Mouse (Mus musculus): ENCODE results near the gene Trim52. TPM values are rescaled to one million over a fixed set of nuclear protein-coding genes. Genes with fewer than 3 reads are reported as not detected.
"Not testable (repeated sequence)": the region's sequence is repeated elsewhere in the genome, so short reads cannot be mapped to it uniquely, and the experiment has no call there.

Gene Trim52
- total and polyA plus RNA-seq, 3 experiments = not detected

- no peak overlapping the region for H3K27ac ChIP-seq
- TF ChIP-seq EP300 (IDR thresholded peaks at IDR 0.05; ENCODE audit: insufficient read depth, low read depth, low read length) (no peak), CTCF (IDR thresholded peaks at IDR 0.05) (no peak), POLR2A (IDR thresholded peaks at IDR 0.05; ENCODE audit: insufficient read depth, low read depth, low read length) (no peak)
- no peaks in the 10 kb centered on the region for H3K4me1 ChIP-seq (ENCODE audit: control insufficient read depth, insufficient read depth, low read length)
- no peaks in the 10 kb centered on the region for H3K36me3 ChIP-seq (ENCODE audit: control insufficient read depth, insufficient read depth, low read length)
- WGBS = 38% methylated on average over 3 of the region's 3 CpGs
- H3K79me2 ChIP-seq (replicated peaks; ENCODE audit: control insufficient read depth, insufficient read depth, low read length) = no peaks in the 10 kb centered on the region
- no peaks in the 10 kb centered on the region for H3K27me3 ChIP-seq (ENCODE audit: control insufficient read depth, insufficient read depth, low read length)
- intact Hi-C loops (cut with DNase I) = no loop called here
- DNase-seq = peak in 1 of 2 experiments; percentile 5
- H3K9ac ChIP-seq (ENCODE audit: low read depth, low read length) = no peak overlapping the region
- no peak overlapping the region for H3K4me3 ChIP-seq
These were observed 56.3 kb downstream of the Trim52 start for GRCm38 (mm10) chr14:106162331-106162730.

GRCm38 (mm10) chr14:106163196-106163595 lies 57.2 kb downstream of the Trim52 start:
- no peaks in the 10 kb centered on the region for H3K79me2 ChIP-seq (replicated peaks; ENCODE audit: control insufficient read depth, insufficient read depth, low read length)
- no peaks in the 10 kb centered on the region for H3K36me3 ChIP-seq (ENCODE audit: control insufficient read depth, insufficient read depth, low read length)
- intact Hi-C loops (cut with DNase I) = no loop called here
- no peak overlapping the region for H3K4me3 ChIP-seq
- H3K27me3 ChIP-seq (ENCODE audit: control insufficient read depth, insufficient read depth, low read length) = no peaks in the 10 kb centered on the region
- no peak overlapping the region for H3K27ac ChIP-seq
- no peak overlapping the region for H3K9ac ChIP-seq (ENCODE audit: low read depth, low read length)
- H3K4me1 ChIP-seq (ENCODE audit: control insufficient read depth, insufficient read depth, low read length) = no peaks in the 10 kb centered on the region
- no peak for TF ChIP-seq EP300 (IDR thresholded peaks at IDR 0.05; ENCODE audit: insufficient read depth, low read depth, low read length)
- no peak for TF ChIP-seq CTCF (IDR thresholded peaks at IDR 0.05)
- TF ChIP-seq POLR2A (IDR thresholded peaks at IDR 0.05; ENCODE audit: insufficient read depth, low read depth, low read length) = no peak
- DNase-seq = no peak

- H3K9ac ChIP-seq (ENCODE audit: low read depth, low read length); H3K36me3 ChIP-seq (ENCODE audit: control insufficient read depth, insufficient read depth, low read length); H3K4me3 ChIP-seq; H3K27ac ChIP-seq; DNase-seq; H3K79me2 ChIP-seq (replicated peaks; ENCODE audit: control insufficient read depth, insufficient read depth, low read length); H3K4me1 ChIP-seq (ENCODE audit: control insufficient read depth, insufficient read depth, low read length); intact Hi-C loops (cut with DNase I); H3K27me3 ChIP-seq (ENCODE audit: control insufficient read depth, insufficient read depth, low read length): not testable (repeated sequence)
These were observed 57.9 kb downstream of the Trim52 start for GRCm38 (mm10) chr14:106163933-106164332.

GRCm38 (mm10) chr14:106176879-106177278 lies 70.9 kb downstream of the Trim52 start:
- Histone ChIP-seq H3K27me3 (ENCODE audit: control insufficient read depth, insufficient read depth, low read length) (no peaks in the 10 kb centered on the region), H3K27ac (no peak overlapping the region), H3K4me3 (no peak overlapping the region), H3K4me1 (ENCODE audit: control insufficient read depth, insufficient read depth, low read length) (no peaks in the 10 kb centered on the region), H3K79me2 (replicated peaks; ENCODE audit: control insufficient read depth, insufficient read depth, low read length) (no peaks in the 10 kb centered on the region), H3K9ac (ENCODE audit: low read depth, low read length) (no peak overlapping the region), H3K36me3 (ENCODE audit: control insufficient read depth, insufficient read depth, low read length) (no peaks in the 10 kb centered on the region)
- peak in 1 of 2 experiments; percentile 20 for DNase-seq
- intact Hi-C loops (cut with DNase I) = no loop called here
- 43% methylated on average over 5 of the region's 5 CpGs for WGBS
- TF ChIP-seq CTCF (IDR thresholded peaks at IDR 0.05) = no peak
- TF ChIP-seq POLR2A (IDR thresholded peaks at IDR 0.05; ENCODE audit: insufficient read depth, low read depth, low read length) = no peak
- no peak for TF ChIP-seq EP300 (IDR thresholded peaks at IDR 0.05; ENCODE audit: insufficient read depth, low read depth, low read length)

GRCm38 (mm10) chr14:106178245-106178644 lies 72.2 kb downstream of the Trim52 start:
- intact Hi-C loops (cut with DNase I) = no loop called here

GRCm38 (mm10) chr14:106179102-106179727 lies 73.2 kb downstream of the Trim52 start:
- Histone ChIP-seq H3K4me3 (no peak overlapping the region), H3K27me3 (ENCODE audit: control insufficient read depth, insufficient read depth, low read length) (no peaks in the 10 kb centered on the region), H3K27ac (no peak overlapping the region), H3K4me1 (ENCODE audit: control insufficient read depth, insufficient read depth, low read length) (no peaks in the 10 kb centered on the region), H3K79me2 (replicated peaks; ENCODE audit: control insufficient read depth, insufficient read depth, low read length) (no peaks in the 10 kb centered on the region), H3K36me3 (ENCODE audit: control insufficient read depth, insufficient read depth, low read length) (no peaks in the 10 kb centered on the region), H3K9ac (ENCODE audit: low read depth, low read length) (no peak overlapping the region)
- no peak for DNase-seq
- intact Hi-C loops (cut with DNase I) = no loop called here
- TF ChIP-seq POLR2A (IDR thresholded peaks at IDR 0.05; ENCODE audit: insufficient read depth, low read depth, low read length) (no peak), CTCF (IDR thresholded peaks at IDR 0.05) (no peak), EP300 (IDR thresholded peaks at IDR 0.05; ENCODE audit: insufficient read depth, low read depth, low read length) (no peak)
- 59% methylated on average over 8 of the region's 8 CpGs for WGBS

More at GRCm38 (mm10) chr14:106178245-106178644, 72.2 kb downstream of the Trim52 start:
- Histone ChIP-seq H3K27me3 (ENCODE audit: control insufficient read depth, insufficient read depth, low read length) (no peaks in the 10 kb centered on the region), H3K9ac (ENCODE audit: low read depth, low read length) (no peak overlapping the region), H3K4me3 (no peak overlapping the region), H3K36me3 (ENCODE audit: control insufficient read depth, insufficient read depth, low read length) (no peaks in the 10 kb centered on the region), H3K27ac (no peak overlapping the region), H3K79me2 (replicated peaks; ENCODE audit: control insufficient read depth, insufficient read depth, low read length) (no peaks in the 10 kb centered on the region), H3K4me1 (ENCODE audit: control insufficient read depth, insufficient read depth, low read length) (no peaks in the 10 kb centered on the region)
- DNase-seq = no peak
- 83% methylated on average over 4 of the region's 4 CpGs for WGBS
- TF ChIP-seq POLR2A (IDR thresholded peaks at IDR 0.05; ENCODE audit: insufficient read depth, low read depth, low read length) = no peak
- no peak for TF ChIP-seq EP300 (IDR thresholded peaks at IDR 0.05; ENCODE audit: insufficient read depth, low read depth, low read length)
- no peak for TF ChIP-seq CTCF (IDR thresholded peaks at IDR 0.05)

All from heart, adult 2 months (tissue).